Mouse (Mus musculus): ENCODE results near the gene Ctdsp2. TPM values are rescaled to one million over a fixed set of nuclear protein-coding genes. Genes with fewer than 3 reads are reported as not detected.

Gene Ctdsp2
- total and polyA plus RNA-seq, 2 experiments from 2014 or later, result 14.4 to 56.0 TPM

DNA sequence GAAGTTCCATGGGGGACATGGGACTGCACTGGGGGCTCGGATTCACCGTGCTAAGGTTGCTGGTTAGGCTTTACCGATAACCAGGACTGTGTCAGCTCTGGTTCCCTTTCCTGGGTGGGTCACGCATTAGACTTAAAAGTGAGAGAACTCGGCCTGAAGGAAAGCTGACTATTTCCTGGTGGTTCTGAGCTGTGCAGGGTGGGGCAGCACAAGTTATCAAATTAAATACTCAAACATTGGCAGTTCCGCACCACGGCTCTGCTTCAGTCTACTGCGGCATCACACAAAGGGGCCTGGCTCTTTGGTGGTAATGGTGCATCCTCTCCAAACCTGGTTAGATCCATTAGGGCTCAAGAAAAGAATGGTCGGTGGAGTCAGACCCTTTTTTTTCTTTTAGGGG is 22.8 kb downstream of the Ctdsp2 start:
- ATAC-seq (no peak), DNase-seq (no peak)
- no peaks in the 10 kb centered on the region for H3K9me3 ChIP-seq (ENCODE audit: low read length)
- no peak overlapping the region for H3K4me2 ChIP-seq (ENCODE audit: low read depth)
- H3K4me1 ChIP-seq (ENCODE audit: insufficient read depth), result no peaks in the 10 kb centered on the region
- TF ChIP-seq CTCF (IDR thresholded peaks at IDR 0.05; ENCODE audit: low read depth), result no peak
- H3K27me3 ChIP-seq (ENCODE audit: insufficient read depth, low read length), result no peaks in the 10 kb centered on the region
- no peak overlapping the region for H3K4me3 ChIP-seq (ENCODE audit: low read depth, low read length)
- peaks cover 30% of the 10 kb centered on the region for H3K36me3 ChIP-seq (ENCODE audit: insufficient read depth)
- H3K27ac ChIP-seq (ENCODE audit: low read depth, low read length), result no peak overlapping the region
- 87% methylated on average over 9 of the region's 9 CpGs for WGBS
- H3K9ac ChIP-seq, result no peak overlapping the region

DNA sequence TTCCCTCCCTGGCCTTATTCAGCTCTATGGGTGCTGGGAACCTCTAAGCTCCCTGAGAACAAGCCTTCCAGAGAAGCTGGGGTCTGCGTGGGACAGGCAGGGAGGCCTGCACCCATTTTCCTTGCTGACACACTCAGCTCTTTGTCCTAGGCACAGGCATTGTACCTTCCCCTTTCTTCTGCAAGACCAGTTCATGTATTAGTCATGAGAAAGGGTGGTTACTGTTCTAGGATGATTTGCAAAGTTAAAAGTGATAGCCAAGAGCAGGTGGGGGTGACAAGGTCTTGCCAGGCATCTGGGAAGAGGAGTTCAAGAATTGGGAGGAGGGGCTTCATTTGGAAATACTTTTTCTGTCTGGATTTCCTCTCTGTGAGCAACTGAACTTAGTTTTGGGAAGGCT is 23.5 kb downstream of the Ctdsp2 start:
- no peak overlapping the region for H3K4me3 ChIP-seq (ENCODE audit: low read depth, low read length)
- TF ChIP-seq CTCF (IDR thresholded peaks at IDR 0.05; ENCODE audit: low read depth), result no peak
- DNase-seq, result no peak
- ATAC-seq, result no peak
- H3K9ac ChIP-seq, result no peak overlapping the region
- no peaks in the 10 kb centered on the region for H3K9me3 ChIP-seq (ENCODE audit: low read length)
- 64% methylated on average over 1 of the region's 1 CpGs for WGBS
- no peaks in the 10 kb centered on the region for H3K4me1 ChIP-seq (ENCODE audit: insufficient read depth)
- no peaks in the 10 kb centered on the region for H3K27me3 ChIP-seq (ENCODE audit: insufficient read depth, low read length)
- no peak overlapping the region for H3K4me2 ChIP-seq (ENCODE audit: low read depth)
- H3K27ac ChIP-seq (ENCODE audit: low read depth, low read length), result no peak overlapping the region
- H3K36me3 ChIP-seq (ENCODE audit: insufficient read depth), result peaks cover 30% of the 10 kb centered on the region

DNA sequence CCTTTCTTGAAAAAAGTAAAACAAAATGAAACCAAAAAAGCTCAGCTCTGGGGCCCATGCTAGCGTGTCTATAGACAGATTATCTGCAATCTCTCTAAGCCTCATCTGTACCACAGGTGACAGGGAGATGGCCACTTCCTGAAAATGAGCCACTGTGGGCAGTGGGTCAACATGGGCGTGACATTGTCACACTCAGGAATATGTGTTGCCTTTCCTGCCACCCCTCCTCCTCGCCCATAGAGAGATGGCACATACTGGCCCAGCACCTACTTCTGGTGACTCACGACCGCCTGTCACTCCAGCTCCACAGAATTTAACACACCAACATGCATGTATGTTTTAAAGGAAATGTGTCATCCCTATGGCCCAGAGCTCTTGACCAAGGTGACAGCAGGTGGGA is 24.2 kb downstream of the Ctdsp2 start:
- Histone ChIP-seq H3K27me3 (ENCODE audit: insufficient read depth, low read length) (no peaks in the 10 kb centered on the region), H3K4me3 (ENCODE audit: low read depth, low read length) (no peak overlapping the region), H3K4me1 (ENCODE audit: insufficient read depth) (no peaks in the 10 kb centered on the region), H3K27ac (ENCODE audit: low read depth, low read length) (no peak overlapping the region), H3K9me3 (ENCODE audit: low read length) (no peaks in the 10 kb centered on the region), H3K36me3 (ENCODE audit: insufficient read depth) (peaks cover 24% of the 10 kb centered on the region), H3K9ac (no peak overlapping the region), H3K4me2 (ENCODE audit: low read depth) (no peak overlapping the region)
- 95% methylated on average over 5 of the region's 5 CpGs for WGBS
- no peak for TF ChIP-seq CTCF (IDR thresholded peaks at IDR 0.05; ENCODE audit: low read depth)
- no peak for ATAC-seq
- no peak for DNase-seq

DNA sequence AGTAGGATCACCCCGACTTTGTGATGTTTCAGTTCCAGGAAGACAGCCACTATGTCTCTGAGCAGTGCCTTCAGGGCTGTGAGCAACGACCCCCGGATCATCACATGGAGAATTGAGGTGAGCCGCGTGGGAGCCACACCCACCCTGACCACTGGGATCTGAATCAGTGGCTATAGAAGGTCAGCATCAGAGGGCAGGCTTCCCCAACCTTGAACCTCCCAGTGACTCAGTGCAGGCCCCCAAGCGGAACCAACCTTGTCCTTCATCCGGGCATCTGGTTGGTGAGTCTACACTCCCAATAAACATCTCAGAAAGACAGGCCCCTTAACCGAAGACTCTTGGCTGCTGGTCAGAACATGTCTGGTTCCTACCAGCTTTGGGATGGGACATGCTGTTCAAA is 24.8 kb downstream of the Ctdsp2 start:
- Histone ChIP-seq H3K4me3 (ENCODE audit: low read depth, low read length) (no peak overlapping the region), H3K9ac (no peak overlapping the region), H3K4me2 (ENCODE audit: low read depth) (no peak overlapping the region), H3K36me3 (ENCODE audit: insufficient read depth) (peaks cover 18% of the 10 kb centered on the region), H3K27ac (ENCODE audit: low read depth, low read length) (no peak overlapping the region), H3K9me3 (ENCODE audit: low read length) (no peaks in the 10 kb centered on the region), H3K27me3 (ENCODE audit: insufficient read depth, low read length) (no peaks in the 10 kb centered on the region), H3K4me1 (ENCODE audit: insufficient read depth) (no peaks in the 10 kb centered on the region)
- ATAC-seq (no peak), DNase-seq (no peak)
- no peak for TF ChIP-seq CTCF (IDR thresholded peaks at IDR 0.05; ENCODE audit: low read depth)
- 88% methylated on average over 8 of the region's 8 CpGs for WGBS

DNA sequence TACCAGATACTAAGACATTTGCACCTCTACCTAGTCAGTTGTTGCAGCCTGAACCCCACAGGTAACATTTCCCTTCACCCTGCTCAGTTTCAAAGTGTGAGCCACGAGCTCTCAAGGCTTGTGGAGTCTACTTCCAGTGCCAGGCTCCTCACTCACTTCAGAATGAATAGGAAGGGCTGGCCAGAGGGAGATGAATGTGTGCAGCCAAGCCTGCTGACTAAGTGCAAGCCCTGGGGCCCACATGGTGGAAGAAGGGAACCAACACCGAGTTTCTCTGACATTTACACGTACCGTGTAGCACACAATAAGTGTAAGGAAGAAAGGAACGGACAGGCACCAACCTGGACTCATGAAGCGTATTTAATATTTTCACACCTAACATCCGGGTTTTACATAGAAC is 25.3 kb downstream of the Ctdsp2 start:
- DNase-seq, result no peak
- Histone ChIP-seq H3K4me2 (ENCODE audit: low read depth) (no peak overlapping the region), H3K4me1 (ENCODE audit: insufficient read depth) (no peaks in the 10 kb centered on the region), H3K4me3 (ENCODE audit: low read depth, low read length) (no peak overlapping the region), H3K9ac (no peak overlapping the region), H3K27me3 (ENCODE audit: insufficient read depth, low read length) (no peaks in the 10 kb centered on the region), H3K36me3 (ENCODE audit: insufficient read depth) (peaks cover 13% of the 10 kb centered on the region), H3K9me3 (ENCODE audit: low read length) (no peaks in the 10 kb centered on the region), H3K27ac (ENCODE audit: low read depth, low read length) (no peak overlapping the region)
- no peak for TF ChIP-seq CTCF (IDR thresholded peaks at IDR 0.05; ENCODE audit: low read depth)
- 68% methylated on average over 7 of the region's 7 CpGs for WGBS
- no peak for ATAC-seq

DNA sequence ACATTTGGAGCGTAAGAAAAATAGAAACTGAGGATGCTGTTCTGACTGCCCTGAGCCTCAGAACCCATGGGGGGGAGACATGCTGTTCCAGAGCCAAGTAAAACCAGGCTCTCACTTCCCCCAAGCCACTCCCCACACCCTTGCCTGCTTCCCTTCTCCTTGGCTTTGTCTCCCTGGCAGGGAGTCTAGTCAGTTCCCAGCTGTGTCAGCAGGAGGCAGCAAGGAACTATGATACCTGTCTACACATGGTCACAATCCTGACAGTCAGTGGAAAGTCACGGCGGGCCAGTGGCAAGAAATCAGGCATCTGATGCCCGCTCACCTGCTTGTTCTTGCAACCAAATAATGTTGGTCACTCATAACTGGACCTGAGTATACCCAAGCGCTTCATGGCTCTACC is 38.0 kb downstream of the Ctdsp2 start:
- no peak overlapping the region for H3K4me3 ChIP-seq (ENCODE audit: low read depth, low read length)
- no peaks in the 10 kb centered on the region for H3K27me3 ChIP-seq (ENCODE audit: insufficient read depth, low read length)
- H3K4me1 ChIP-seq (ENCODE audit: insufficient read depth), result no peaks in the 10 kb centered on the region
- no peak overlapping the region for H3K27ac ChIP-seq (ENCODE audit: low read depth, low read length)
- no peak overlapping the region for H3K4me2 ChIP-seq (ENCODE audit: low read depth)
- H3K36me3 ChIP-seq (ENCODE audit: insufficient read depth), result no peaks in the 10 kb centered on the region
- H3K9ac ChIP-seq, result no peak overlapping the region
- no peak for ATAC-seq
- no peaks in the 10 kb centered on the region for H3K9me3 ChIP-seq (ENCODE audit: low read length)
- no peak for DNase-seq
- 64% methylated on average over 5 of the region's 5 CpGs for WGBS
- 0 out of 2 replicates have a peak, but pooled peaks have one; percentile 30 for TF ChIP-seq CTCF (IDR thresholded peaks at IDR 0.05; ENCODE audit: low read depth)

DNA sequence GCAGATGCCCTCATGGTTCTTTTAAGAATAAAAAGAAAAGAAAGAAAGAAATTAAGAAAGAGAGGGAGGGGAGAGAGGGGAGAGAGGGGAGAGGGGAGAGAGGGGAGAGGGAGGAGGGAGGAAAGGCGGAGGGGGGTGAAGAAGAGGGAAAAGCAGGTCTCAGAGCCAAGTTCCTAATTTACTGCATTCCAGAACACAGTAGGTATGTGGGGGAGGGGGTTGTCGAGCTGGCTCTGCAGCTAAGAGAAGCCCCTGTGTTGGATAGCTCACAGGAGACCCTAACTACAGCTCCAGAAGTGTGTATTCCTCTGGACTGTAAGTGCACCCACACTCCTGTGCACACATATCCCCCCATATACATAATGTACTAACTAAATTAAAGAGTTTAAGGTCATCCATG is 38.6 kb downstream of the Ctdsp2 start:
- H3K27me3 ChIP-seq (ENCODE audit: insufficient read depth, low read length), result no peaks in the 10 kb centered on the region
- H3K36me3 ChIP-seq (ENCODE audit: insufficient read depth), result peaks cover 4% of the 10 kb centered on the region; the same call in 1 of the 2 replicates
- DNase-seq (no peak), ATAC-seq (no peak)
- no peak overlapping the region for H3K4me2 ChIP-seq (ENCODE audit: low read depth)
- H3K9ac ChIP-seq, result no peak overlapping the region
- WGBS, result 25% methylated on average over 2 of the region's 2 CpGs
- H3K9me3 ChIP-seq (ENCODE audit: low read length), result no peaks in the 10 kb centered on the region
- H3K27ac ChIP-seq (ENCODE audit: low read depth, low read length), result no peak overlapping the region
- H3K4me1 ChIP-seq (ENCODE audit: insufficient read depth), result no peaks in the 10 kb centered on the region
- no peak for TF ChIP-seq CTCF (IDR thresholded peaks at IDR 0.05; ENCODE audit: low read depth)
- no peak overlapping the region for H3K4me3 ChIP-seq (ENCODE audit: low read depth, low read length)

DNA sequence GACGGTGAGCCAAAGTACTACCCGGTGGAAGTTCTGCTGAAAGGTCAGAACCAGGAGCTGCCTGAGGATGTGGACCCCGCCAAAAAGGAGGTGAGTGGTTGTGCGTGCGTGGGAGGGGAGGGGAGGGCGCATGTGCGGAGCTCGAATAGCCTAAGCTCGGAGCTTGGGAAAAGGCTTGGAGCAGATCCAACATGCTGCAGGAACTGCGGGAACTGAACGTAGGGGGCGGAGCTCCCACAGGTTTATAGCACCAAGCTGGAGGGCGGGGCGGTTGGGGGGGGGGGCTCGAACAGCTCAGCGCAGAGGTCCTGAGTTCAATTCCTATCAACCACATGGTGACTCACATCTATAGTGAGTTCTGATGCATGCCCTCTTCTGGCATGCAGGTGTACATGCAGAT is 39.9 kb downstream of the Ctdsp2 start:
- no peak for TF ChIP-seq CTCF (IDR thresholded peaks at IDR 0.05; ENCODE audit: low read depth)
- Histone ChIP-seq H3K36me3 (ENCODE audit: insufficient read depth) (peaks cover 15% of the 10 kb centered on the region), H3K4me1 (ENCODE audit: insufficient read depth) (no peaks in the 10 kb centered on the region), H3K27ac (ENCODE audit: low read depth, low read length) (no peak overlapping the region), H3K9me3 (ENCODE audit: low read length) (no peaks in the 10 kb centered on the region), H3K27me3 (ENCODE audit: insufficient read depth, low read length) (no peaks in the 10 kb centered on the region), H3K9ac (no peak overlapping the region), H3K4me3 (ENCODE audit: low read depth, low read length) (no peak overlapping the region), H3K4me2 (ENCODE audit: low read depth) (no peak overlapping the region)
- WGBS, result 75% methylated on average over 16 of the region's 16 CpGs
- DNase-seq, result no peak
- no peak for ATAC-seq
